Mouse (Mus musculus) fat pad, adult 2 months (tissue): ENCODE data around the gene Clgn.

ENCODE experiments used
- DNase-seq: peaks from one replicate; pipeline ENCODE4 v3.0.0-alpha.2; 2011; ENCODE audit warnings: low read depth, low spot score; ENCODE audit errors: extremely low read depth

The Clgn gene

GRCm38 (mm10) chr8:83389316-83390005, at the start of gene Clgn:
TSS of gene Clgn (plus strand) at chr8:83389867.
- no peak for DNase-seq

DNA sequence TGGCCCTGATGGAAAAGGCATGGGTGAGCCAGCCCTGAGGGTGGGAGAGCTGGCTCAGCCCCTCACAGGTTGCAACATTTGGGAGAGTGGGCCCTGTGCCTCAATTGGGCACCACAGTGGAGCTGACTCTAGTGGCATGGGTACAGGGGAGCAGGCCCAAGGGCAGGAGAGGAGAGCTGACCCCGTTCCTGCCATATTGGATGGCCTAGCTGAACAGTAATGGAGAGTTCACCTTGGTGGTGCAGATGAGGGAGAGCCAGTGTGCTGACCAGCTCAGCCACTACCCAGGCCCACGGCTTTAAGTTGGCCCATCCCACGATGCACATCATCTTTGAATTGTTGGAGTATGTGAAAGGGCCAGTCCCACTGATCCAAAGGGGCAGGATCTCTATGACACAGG, 47.6 kb upstream of the Clgn start:
- no peak for DNase-seq

- no peak for DNase-seq
These were observed 47.0 kb upstream of the Clgn start for GRCm38 (mm10) chr8:83342693-83343092.

GRCm38 (mm10) chr8:83348263-83348662, 41.4 kb upstream of the Clgn start, which contains the start of gene Mgat4d:
TSS of gene Mgat4d (plus strand) at chr8:83348471.
- DNase-seq: no peak

DNA sequence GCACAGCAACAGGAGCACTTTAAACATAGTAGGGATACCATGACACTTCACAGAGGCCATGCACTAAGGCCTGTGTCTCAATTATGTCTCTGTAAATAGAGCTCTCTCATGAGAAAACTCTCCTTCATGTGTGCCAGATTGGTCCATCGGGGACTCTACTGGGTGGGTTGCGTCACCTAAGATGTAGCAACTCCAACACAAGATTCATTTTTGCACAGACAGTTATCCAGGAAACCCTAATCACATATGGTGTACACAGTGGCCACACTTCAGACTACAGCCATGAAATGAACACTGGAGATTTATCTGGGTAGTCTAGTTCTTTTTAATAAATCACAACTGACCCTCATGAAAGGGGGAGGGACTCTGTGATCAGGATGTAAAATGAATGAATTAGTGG, 38.4 kb upstream of the Clgn start:
- DNase-seq: no peak

- no peak for DNase-seq
These were observed 26.4 kb upstream of the Clgn start for GRCm38 (mm10) chr8:83363156-83363769.

DNA sequence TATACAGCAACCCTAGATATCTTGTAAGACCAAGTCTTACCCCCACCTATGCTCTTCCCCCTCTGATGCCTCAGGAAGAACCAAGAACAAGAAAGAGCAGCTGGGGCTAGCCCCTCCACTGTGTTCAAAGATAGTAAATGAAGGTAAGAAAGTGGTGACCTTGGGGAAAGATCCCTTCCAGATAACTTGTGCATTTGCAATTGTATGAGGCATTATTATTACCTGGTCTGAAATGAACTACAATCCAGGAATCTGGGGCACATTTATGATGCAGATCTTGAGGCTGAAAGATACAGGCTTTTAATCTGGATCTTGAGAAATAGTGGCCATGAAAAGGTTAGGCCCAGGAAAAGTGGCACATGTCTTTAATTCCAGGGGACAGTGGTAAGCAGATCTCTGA, 12.4 kb upstream of the Clgn start:
- no peak for DNase-seq

- no peak for DNase-seq
These were observed 9.5 kb upstream of the Clgn start for GRCm38 (mm10) chr8:83380141-83380540.

GRCm38 (mm10) chr8:83381016-83381415, 8.7 kb upstream of the Clgn start:
- DNase-seq: no peak

DNA sequence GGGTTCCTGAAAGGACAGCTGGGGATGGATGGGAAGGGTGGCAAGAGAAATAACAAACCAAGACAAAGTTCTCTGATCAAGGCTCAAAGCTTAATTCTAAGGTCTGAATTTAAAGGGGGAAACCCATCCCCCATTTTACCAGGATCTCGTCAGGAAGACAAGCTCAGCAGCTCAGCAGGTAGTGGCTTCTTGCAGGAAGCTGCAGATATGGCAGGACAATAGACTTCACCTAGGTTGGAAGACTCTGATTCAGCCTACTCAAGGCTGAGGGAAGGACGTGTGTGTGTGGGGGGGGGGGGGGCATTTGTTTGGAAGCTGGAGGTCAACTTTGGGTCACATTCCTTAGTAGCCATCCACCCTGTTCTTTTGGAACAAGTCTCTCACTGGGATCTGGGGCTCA, 6.8 kb upstream of the Clgn start:
- DNase-seq: no peak

- DNase-seq: no peak
These were observed 487 bp downstream of the Clgn start for GRCm38 (mm10) chr8:83390006-83390701.

DNA sequence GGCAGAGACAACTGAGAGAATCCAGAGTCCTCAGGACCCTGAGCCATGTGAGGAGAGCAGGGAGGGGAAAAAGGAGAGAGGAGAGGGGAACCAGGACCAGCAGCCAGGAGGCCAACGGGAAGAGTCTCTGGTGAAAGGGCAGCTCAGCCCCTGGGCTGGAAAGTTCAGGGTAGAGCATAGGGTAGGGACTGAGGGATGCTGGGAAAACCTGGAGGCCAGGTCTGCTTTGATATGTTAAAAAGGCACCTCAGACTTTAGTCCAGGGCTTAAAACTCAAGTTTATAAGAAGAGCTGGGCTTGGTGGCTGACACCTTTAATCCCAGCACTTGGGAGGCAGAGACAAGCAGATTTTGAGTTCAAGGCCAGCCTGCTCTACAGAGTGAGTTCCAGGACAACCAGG, 2.9 kb downstream of the Clgn start:
- DNase-seq: no peak

DNA sequence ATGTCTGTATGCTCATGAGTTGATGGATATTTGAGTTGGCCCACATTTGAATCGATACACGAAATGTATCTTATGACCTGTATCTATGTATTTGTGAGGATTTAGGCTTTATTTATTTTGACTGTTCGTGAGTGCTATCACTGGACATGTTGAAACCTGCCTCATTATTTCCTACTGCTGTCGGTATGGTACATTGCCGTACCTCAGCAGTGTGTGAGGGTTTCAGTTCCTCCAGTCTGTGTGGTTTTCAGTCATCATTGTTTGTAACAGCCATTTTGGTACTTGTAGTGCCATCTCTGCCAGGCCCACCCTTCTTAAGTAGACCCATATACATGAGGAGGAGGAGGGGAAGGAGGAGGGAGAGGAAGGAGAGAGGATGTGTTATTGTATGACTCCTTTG, 4.7 kb downstream of the Clgn start:
- no peak for DNase-seq

GRCm38 (mm10) chr8:83396680-83397079, 7.0 kb downstream of the Clgn start:
- DNase-seq: no peak

DNA sequence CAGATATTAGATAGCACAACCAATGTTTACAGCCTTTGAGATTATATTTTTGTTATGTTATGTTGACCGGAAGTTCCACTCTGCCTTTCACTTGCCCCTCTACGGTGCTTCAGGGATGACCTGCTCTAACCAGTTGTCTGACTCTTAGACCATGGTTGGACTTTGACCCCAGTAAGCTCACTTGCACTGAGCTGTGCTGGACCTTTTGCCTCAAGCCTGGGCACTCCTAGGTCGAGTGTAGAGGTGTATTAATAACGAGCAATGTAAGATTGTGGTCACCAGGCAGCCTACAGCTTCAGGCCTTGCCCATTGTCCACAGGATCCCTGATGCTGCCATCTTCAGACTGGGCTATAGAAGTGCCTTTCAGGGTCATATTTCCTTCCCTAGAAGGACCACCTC, 8.1 kb downstream of the Clgn start:
- no peak for DNase-seq

GRCm38 (mm10) chr8:83405548-83405947, 15.9 kb downstream of the Clgn start:
- no peak for DNase-seq

DNA sequence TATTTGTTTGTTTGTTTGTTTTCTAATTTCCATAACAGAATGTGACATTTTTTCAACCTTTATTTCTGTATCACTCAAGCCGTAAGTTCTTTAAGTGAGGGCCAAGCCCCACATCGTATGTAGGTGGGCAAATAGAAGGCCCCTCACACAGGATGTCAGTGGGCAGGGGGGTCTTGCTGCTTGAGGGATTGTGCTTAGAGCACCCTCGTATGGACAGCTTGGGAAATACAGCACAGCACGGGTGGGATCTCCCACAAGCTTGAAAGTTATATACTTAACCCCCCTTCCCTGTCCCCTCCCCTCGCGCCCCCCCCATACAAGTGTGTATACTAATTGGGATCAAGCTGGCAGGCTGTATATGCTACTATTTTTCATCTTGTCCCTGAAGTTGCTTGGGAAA, 17.2 kb downstream of the Clgn start:
- DNase-seq: no peak

DNA sequence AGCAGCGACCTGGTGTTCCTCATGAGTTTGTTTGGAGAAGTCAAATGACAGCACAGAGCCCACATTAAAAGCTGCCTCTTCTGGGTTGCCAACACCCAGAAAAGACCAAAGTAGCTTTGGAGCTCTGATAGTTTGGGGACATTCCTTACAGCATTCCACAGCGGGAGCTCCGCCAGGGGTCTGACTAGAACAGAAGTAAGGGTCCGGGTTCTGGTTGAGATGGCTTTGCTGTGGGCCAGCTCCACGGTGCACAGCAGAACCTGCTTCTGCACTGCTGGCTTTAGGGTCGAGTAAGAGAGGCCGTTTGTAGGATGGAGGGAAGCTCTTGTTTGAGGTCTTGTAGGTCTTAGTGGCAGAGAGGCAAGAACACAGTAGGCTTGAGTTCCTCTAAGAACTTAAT, 18.8 kb downstream of the Clgn start:
- no peak for DNase-seq

DNA sequence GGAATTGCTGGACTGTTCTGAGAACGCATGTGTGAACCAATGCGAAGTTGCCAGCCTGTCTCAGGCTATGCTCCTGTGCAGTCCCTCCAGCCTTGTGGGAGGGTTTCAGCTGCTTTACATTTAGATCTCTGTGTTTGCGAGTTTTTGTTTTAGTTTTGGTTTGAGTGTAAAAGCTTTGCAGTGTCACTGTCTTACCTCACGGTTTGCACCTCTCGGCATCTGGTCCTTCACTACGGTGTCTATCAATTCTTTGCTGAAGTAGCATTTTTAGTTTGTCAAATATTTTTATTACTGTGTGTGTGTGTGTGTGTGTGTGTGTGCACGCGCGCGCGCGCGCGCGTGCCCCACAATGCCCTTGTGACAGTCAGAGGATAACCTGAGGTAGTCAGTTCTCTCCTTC, 27.2 kb downstream of the Clgn start:
- no peak for DNase-seq

- DNase-seq: no peak
These were observed 28.3 kb downstream of the Clgn start for GRCm38 (mm10) chr8:83417970-83418369.

DNA sequence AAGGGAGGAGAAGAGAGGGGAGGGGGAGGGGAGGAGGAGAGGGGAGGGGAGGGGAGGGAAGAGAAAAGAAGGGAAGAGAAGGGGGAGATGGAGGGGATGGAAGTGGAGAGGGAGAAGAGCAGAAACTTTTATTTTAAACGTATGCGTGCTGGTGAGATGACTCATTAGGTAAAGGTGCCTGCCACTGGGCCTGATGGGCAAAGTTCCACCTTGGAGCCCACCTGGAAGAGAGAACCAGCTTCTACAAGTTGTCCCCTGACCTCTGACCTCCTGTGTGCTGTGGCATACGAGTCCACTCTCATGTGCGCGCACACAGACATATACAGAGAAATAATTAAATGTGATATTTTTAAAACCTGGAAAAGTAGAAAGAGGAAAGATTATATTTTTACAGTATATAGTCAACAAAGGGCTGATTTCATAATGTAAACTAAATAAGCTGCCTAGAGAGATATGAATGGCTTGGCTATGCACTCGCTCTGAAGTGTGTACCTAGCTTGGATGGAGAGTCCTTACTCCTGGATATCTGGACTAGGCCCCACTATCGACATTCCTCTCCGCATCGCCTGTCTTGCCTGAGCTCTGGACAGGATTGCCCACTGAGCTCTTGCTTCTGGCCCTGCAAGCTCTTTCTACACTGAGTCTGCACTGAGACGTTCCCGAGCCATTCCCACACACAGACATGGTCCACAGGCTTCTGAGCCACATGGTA, 29.3 kb downstream of the Clgn start:
- DNase-seq: no peak

- DNase-seq: no peak
These were observed 31.7 kb downstream of the Clgn start for GRCm38 (mm10) chr8:83421354-83421753.
